Mouse (Mus musculus) monocyte, adult 5-6 weeks (primary cell): ENCODE data around the gene Zap70. TPM values are rescaled to one million over a fixed set of nuclear protein-coding genes. Genes with fewer than 3 reads are reported as not detected.
"Not testable (repeated sequence)": the region's sequence is repeated elsewhere in the genome, so short reads cannot be mapped to it uniquely, and the experiment has no call there.

Source experiments
- ATAC-seq: fragments of 153-309, 156-312 bp; replicated peaks from 2 replicates; pipeline ENCODE4 v1.8.0; 2017; ENCODE audit warnings: mild to moderate bottlenecking; ENCODE audit not compliant: low TSS enrichment, insufficient number of reproducible peaks, severe bottlenecking, poor library complexity, low FRiP score
- total RNA-seq: library from RNA; stranded (forward); fragments of 200-1000, 200-491, 200-594 nt; gene quantifications from 3 replicates; pipeline ENCODE4 v1.2.3, GENCODE M21; 2017

The Zap70 gene
- total RNA-seq, 1 experiment from 2014 or later: 14.9 TPM

DNA sequence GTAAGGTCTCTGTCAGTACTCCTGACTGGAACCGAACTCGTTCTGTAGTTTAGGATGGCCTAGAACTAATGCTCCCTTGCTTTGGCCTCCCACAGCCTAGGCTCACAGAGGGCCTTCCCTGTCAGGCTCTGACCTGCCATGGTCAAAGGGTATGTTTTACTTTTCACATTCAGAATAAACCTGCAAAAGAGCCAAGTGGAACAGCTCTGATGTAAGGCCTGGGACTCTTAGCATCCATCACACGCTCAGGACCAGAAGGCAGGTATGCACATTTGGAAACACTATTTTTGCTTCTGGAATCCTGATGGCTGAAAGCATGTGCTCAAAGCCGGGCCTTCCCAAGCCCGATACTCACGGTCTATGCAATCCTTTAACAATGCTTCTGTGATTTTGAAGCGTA, 50.2 kb downstream of the Zap70 start:
- ATAC-seq: no peak

DNA sequence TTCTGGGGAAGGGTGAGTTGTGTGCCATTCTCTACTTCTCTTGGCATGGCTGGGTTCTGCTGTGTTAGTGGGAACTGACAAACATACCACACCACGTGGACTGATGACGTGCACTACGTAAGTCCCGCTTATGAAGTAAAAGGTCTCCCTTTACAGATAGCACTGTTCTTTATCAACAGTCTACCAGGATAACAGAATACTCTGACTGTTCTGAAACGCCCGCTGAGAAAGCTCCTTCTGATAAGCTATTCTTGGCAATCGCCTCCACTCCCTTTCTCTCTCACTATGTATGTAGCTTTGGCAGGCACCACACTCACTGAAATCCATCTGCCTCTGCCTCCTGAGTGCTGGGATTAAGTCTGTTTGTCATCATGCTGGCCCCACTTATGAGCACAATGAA, 51.8 kb downstream of the Zap70 start:
- no peak for ATAC-seq

DNA sequence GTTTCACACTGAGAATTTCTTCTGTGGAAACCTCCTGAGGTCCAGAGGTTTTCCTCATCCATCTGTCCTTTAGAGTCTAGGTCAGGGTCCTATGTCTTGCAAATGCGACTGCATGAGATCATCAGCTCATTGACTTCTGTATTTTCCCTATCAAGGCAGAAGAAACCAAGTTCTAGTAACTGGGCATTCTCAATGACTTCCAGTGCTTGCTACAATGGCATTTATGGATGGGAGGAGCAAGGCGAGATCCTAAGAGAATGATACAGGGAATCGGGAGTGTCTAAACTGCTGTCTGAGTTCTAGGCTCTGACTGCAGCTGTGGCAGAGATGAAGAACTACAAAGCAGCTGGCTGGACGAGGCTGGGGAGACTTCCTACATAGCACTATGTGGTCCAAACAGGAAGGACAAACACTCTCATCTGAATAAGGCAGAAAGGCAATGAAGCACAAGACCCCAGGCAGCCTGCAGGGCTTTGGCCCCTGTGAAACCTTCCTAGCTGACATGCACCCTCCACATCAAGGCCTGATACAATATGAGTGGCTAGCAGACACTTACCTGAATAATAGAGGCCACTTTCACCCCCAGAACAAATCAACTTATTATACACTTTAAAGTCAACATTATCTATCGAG, 52.8 kb downstream of the Zap70 start:
- no peak for ATAC-seq

DNA sequence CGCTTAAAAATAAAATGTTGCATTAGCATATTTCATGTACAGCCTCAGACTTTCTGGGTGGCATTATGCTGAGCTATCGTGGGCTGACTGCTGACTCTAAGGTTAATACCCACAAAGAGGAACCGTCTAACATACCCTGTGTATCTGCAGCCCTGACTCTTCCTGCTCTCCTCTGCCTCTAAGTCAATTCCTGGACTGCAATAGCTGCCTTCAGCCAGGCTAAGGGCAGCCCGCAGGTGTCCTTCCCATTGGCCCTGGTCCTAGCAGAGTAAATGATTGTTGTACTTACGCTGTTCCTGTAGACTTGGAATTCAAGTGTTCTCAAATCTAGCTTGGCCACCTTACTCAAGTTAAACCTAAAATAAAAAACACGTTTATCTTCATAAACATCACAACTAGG, 53.6 kb downstream of the Zap70 start:
- no peak for ATAC-seq

DNA sequence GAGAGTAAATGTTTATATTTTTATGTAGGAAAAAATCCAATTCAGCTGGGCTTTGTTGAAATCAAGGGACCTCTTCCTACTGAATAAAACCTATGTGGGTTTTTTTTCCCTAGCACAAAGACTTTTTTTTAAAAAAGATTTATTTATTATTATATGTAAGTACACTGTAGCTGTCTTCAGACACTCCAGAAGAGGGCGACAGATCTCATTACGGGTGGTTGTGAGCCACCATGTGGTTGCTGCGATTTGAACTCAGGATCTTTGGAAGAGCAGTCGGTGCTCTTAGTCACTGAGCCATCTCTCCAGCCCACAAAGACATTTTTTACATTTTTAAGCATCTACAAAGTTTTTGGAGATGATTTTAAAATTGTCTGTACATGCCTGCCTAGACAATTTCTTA, 60.3 kb downstream of the Zap70 start:
- ATAC-seq: not testable (repeated sequence)

DNA sequence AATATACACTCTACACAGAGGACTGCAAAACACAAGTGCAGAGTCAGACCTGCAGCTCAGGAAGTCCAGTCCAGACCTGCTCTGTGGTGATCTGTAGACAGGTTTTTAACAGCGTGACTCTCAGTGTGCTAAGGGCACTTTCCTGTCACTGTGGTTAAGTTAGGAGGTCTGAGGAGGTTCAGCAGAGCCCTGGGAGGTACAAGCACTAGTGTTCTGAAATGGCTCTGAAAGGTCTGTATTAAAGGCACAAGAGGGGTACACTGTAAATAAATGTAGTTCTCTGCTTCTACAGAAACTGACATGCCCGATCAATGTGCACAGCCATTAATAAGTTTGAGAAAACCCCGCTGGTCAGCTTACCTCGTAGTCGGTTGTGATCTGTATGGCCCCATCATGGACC, 62.8 kb downstream of the Zap70 start:
- ATAC-seq: no peak

DNA sequence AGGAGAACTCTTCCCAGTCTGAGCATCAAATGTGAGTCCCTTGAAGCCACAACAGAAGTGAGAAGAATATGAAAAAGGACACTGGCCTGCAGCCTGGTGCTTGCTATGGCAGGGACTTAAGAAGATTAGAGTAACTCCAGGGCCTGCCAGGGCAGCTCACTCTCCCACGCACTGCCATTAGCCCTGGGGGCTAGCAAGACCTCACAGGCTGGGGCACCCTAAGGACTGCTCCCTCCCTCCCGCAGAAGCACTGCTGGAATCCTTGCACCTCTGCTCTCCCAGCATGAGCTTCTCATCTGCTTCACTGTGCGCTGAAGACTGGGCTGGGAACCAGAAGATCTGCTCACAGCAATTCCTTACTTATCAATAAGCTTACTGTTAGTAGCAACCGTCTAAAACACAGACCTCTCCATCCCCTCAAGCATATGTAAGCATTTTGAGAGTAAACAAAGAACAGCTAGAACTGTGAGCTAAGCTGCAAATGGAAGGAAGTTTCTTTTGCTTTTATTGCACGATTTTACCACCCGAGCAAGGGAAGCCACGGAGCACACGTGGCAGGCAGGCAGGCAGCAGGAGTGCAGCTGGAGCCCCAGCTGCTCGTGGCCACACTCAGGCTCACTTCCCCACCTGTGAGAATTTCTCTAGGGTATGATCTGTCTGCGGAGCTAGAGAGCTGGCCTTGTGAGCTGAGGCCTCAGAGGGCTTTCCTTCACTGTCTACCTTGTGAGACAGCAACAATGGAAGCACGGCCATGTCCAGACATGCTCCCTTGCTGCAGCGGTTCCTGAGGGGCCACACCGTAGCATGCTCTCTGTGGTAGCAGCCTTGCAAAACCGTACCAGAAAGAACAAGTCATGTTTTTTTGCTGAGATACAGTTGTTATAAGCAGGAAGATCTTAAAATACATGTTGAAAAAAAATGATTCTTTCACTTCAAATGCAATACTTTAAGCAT, 69.6 kb downstream of the Zap70 start:
- no peak for ATAC-seq

Other genes starting within 250 kb of the Zap70 start
- 3.9 to 11.4 TPM (median 6.2 TPM) in 3 replicates for gene Cnnm3, start 249.9 kb upstream of the Zap70 start, total RNA-seq
- gene Ankrd23, start 224.9 kb upstream of the Zap70 start, total RNA-seq: 9.4 to 21.2 TPM (median 19.1 TPM) in 3 replicates
- gene Gm42417, start 222.4 kb upstream of the Zap70 start, total RNA-seq: not detected in 3 replicates
- 4.9 to 7.9 TPM (median 7.6 TPM) in 3 replicates for gene Ankrd39, start 214.4 kb upstream of the Zap70 start, total RNA-seq
- gene Sema4c, start 203.4 kb upstream of the Zap70 start, total RNA-seq: 7.7 to 16.7 TPM (median 7.8 TPM) in 3 replicates
- gene Fam178b, start 78.6 kb upstream of the Zap70 start, total RNA-seq: not detected in 3 replicates
- gene Cox5b, start 70.3 kb upstream of the Zap70 start, total RNA-seq: 276 to 385 TPM (median 284 TPM) in 3 replicates
- not detected in 3 replicates for gene 4933424G06Rik, start 51.6 kb upstream of the Zap70 start, total RNA-seq
- gene Actr1b, start 47.4 kb upstream of the Zap70 start, total RNA-seq: 43.6 to 76.4 TPM (median 61.1 TPM) in 3 replicates
- 29.0 to 54.6 TPM (median 37.3 TPM) in 3 replicates for gene Tmem131, start 181.9 kb downstream of the Zap70 start, total RNA-seq